Mouse (Mus musculus): ENCODE results near the gene Spesp1.

Spesp1 gene

GRCm38 (mm10) chr9:62245612-62246379, 36.2 kb downstream of the Spesp1 start:
- no peak for DNase-seq

DNA sequence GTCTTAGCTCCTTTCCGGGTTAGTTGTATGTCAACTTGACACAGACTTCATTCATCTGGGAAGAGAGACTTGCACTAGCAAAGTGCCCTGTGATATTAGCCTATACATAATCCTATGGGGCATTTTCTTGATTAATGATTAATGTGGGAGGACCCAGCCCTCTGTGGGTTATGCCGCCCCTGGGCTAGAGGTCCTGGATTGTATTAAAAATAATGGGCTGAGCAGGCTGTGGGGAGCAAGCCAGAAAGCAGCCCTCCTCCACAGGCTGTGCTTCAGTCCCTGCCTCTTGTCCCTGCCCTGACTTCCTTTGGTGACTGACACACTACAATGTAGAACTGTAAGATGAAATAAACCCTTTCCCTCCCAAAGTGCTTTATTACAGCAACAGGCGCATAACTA, 37.4 kb downstream of the Spesp1 start:
- no peak for DNase-seq

DNA sequence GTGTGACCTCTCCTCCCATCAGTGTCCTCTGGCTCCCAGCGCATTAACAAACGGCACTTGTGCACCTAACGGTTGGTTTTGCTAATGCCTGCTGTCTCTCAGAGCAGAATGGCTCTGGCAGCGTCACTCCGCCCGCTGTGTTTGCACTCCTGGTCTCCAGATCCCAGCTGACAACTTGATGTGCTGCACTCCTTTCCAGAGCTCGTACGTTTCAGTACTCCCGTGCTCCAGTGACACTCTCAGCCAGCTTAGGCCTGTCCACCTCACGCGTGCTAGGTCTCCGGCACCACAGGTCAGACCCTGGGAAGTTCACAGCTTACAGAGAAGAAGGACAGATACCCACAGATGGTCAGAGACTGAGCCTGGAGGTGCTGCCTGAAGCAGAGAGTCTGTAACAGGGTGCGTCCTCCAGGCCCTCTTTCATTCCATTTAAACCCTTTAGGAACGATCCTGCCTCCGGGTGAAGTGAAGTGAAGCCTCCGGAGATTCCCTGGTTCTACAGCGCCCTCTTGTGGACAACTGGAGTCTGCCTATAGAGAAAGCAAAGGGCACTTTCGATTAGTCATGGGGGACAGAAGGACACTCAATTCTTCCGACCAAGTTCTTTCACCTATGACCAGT, 37.9 kb downstream of the Spesp1 start:
- DNase-seq: peak; percentile 79

GRCm38 (mm10) chr9:62240036-62240435, 42.0 kb downstream of the Spesp1 start:
- DNase-seq: no peak

DNA sequence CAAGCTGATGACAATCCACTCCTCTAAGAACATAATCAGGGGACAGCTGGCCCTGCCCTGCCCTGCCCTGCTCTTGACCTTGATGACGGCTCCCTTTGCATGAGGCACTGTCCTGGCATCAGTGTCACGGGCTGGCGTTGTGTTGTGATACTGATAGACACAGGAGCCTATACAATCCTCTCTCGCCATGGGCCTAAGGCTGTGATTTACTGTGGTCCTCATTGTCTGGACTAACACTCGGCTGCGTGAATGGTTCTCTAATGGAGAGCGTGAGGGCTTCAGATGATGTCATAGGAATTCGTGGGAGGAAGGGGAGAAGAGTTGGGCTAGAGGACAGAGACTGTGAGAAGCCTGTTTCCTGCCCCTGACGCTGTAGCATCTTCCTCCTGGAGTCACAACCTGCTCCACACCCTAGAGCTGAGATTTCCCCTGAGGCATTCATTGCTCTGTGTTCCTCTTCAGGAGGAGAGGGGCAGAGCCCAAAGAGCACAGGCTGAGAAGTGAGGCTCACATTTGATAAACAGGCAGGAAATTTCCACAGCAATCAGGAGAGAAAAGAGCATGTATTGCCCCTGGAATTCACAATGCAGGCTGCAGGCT, 44.5 kb downstream of the Spesp1 start:
- DNase-seq: no peak

DNA sequence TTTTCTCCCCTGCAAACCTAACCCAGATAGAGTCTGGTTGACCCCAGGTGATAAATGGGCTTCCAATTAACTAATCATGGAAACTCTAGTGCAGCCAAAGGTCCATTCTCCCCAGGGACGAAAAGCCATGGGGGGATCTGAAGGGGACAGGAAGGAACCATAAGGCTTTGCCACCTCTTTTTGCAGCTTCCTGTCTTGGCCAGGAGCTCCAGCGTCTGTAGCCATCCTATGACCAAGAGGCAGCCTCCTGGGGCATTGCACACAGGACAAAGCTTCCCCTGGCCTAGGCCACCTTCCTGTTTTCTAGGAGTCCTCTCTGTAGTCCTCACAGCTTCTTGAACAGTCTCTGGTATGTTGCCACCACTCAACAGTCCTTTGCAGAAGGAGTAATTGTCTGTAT, 46.5 kb downstream of the Spesp1 start:
- no peak for DNase-seq

DNA sequence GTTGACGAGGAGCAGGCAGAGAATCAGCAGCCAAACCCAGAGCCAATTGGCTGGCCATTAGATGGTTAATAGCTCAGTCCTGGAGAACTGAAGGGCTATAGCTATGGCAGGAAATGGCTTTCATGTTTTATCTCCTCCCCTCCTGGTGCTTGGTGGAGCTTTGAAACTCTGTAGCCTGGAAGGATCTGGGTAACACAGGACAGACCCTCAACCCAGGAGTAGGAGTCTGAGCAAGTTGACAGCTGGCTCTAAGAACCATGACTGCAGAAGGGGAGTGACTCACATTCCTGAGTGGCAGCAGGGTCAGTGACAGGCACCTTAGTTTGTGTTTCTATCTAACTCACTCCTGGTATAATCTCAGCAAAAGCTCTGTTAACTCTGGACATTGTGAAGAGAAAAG, 49.4 kb downstream of the Spesp1 start:
- DNase-seq: no peak

- no peak for DNase-seq
Measured at GRCm38 (mm10) chr9:62231046-62231445, 51.0 kb downstream of the Spesp1 start.

DNA sequence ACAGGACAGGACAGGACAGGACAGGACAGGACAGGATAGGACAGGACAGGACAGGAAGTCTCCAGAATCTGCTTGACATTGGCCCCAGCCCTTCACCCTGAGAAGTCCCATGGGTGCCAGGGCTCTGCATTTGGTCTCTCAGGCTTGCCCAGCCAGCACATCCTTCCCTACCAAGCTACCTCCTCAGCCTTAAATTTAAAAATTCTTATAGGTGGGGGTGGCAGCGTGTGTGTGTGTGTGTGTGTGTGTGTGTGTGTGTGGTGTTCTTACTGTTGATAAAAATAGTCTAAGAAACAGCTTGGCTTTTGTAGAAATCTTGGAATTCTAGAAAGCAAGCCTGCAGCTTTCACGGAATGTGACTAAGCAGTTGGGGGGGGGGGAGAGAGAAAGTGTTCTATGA, 52.0 kb downstream of the Spesp1 start:
- DNase-seq: no peak

GRCm38 (mm10) chr9:62222481-62222880, 59.5 kb downstream of the Spesp1 start:
- no peak for DNase-seq

DNA sequence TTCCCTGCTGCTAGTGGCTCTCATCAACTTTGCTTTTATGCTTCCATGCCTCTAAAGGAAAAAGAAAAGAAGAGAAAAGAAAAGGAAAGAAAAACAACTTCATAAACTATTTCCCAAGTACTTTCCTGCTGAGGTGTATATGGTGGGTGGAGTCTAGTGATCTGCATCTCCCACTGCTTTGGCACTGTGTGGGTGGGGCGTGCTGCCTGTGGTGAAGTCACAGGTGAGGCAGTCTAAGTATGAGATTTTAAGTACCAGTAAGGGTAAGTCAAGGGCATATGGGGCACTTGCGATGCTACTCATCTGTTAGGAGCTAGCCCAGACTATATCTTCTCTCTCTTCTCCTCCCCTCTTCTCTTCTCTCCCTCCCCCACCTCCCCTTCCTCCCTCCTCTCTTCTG, 60.0 kb downstream of the Spesp1 start:
- no peak for DNase-seq
